Mouse (Mus musculus) forebrain, postnatal 0 days (tissue): ENCODE measurements around the gene Calm2. TPM values are rescaled to one million over a fixed set of nuclear protein-coding genes. Genes with fewer than 3 reads are reported as not detected.

ENCODE experiments used
- ATAC-seq: fragments of 200-750 bp; cut with Nextera tagmentation; 2 replicates; pipeline ENCODE4 v1.8.0; 2017; ENCODE audit warnings: mild to moderate bottlenecking, moderate library complexity
- DNase-seq: peaks from one replicate; pipeline ENCODE4 v3.0.0-alpha.2; 2015
- H3K27ac ChIP-seq: fragments of 300-500 bp; sonication (generic); 2 replicates; pipeline ENCODE4 v1.5.1; 2014; ENCODE audit warnings: low read depth, mild to moderate bottlenecking, antibody characterized with exemption, low read length, moderate library complexity, mixed read lengths
- H3K27me3 ChIP-seq: fragments of 300-500 bp; sonication (generic); 2 replicates; pipeline ENCODE4 v1.6.1; 2014; ENCODE audit warnings: mild to moderate bottlenecking, low read length, mixed read lengths; ENCODE audit not compliant: insufficient read depth
- H3K36me3 ChIP-seq: fragments of 300-500 bp; sonication (generic); 2 replicates; pipeline ENCODE4 v1.6.1; 2014; ENCODE audit warnings: mild to moderate bottlenecking, moderate library complexity; ENCODE audit not compliant: insufficient read depth
- H3K4me1 ChIP-seq: fragments of 300-500 bp; sonication (generic); 2 replicates; pipeline ENCODE4 v1.6.1; 2014; ENCODE audit warnings: antibody characterized with exemption; ENCODE audit not compliant: insufficient read depth
- H3K4me2 ChIP-seq: fragments of 300-500 bp; sonication (generic); 2 replicates; pipeline ENCODE4 v1.6.1; 2014; ENCODE audit warnings: low read depth, mild to moderate bottlenecking, moderate library complexity
- H3K4me3 ChIP-seq: fragments of 300-500 bp; sonication (generic); 2 replicates; pipeline ENCODE4 v1.5.1; 2014; ENCODE audit warnings: low read depth, low read length, mixed read lengths
- H3K9ac ChIP-seq: fragments of 300-500 bp; sonication (generic); 2 replicates; pipeline ENCODE4 v1.6.1; 2014; ENCODE audit warnings: mild to moderate bottlenecking
- H3K9me3 ChIP-seq: fragments of 300-500 bp; sonication (generic); 2 replicates; pipeline ENCODE4 v1.6.1; 2016; ENCODE audit warnings: low read length
- CTCF ChIP-seq: sonication (generic); IDR thresholded peaks from 2 replicates; pipeline ENCODE4 v1.5.1; 2016; ENCODE audit warnings: antibody characterized with exemption, control low read depth, low read depth
- WGBS: fragments of 180-500 bp; shearing (Covaris S2); extraction: QIAGEN DNeasy Blood & Tissue Kit; methylation state at CpG from one replicate; pipeline ENCODE4 v1.1.7; 2014; 5-methylcytosine and 5-hydroxymethylcytosine counted together
- polyA plus RNA-seq: library from polyadenylated mRNA; unstranded; fragments of >200 nt; fragmentation: Nextera tagmentation; extraction: Ambion mirVana; gene quantifications from 2 replicates; pipeline ENCODE4 v1.2.1, GENCODE M21; 2015
- total RNA-seq: library from RNA; depleted of rRNA; stranded (reverse); fragments of >200 nt; gene quantifications from 2 replicates; pipeline ENCODE4 v1.2.3, GENCODE M21; 2014

Calm2 gene
- total and polyA plus RNA-seq, 2 experiments from 2014 or later: 1,563 to 3,264 TPM

DNA sequence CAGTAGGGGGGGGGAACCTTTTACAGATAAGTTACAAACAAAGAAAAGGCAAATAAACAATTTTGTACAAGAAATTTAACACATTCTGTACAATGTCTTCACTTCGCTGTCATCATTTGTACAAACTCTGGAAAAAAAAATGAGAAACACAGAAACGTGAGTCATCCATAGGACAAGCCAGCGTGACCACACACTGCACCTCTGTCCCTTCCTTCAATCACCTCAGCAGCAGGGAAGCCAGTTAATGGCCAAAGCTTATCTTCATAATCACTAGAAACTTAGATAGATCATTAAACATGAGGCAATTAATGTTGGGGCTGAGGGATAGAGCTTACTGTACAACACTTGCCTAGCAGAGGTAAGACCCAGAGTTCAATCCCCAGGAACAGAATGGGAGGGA is 12.8 kb downstream of the Calm2 start:
- 85% methylated on average over 3 of the region's 3 CpGs for WGBS
- Histone ChIP-seq H3K9ac (no peak overlapping the region), H3K27me3 (no peaks in the 10 kb centered on the region), H3K4me2 (no peak overlapping the region), H3K4me3 (no peak overlapping the region), H3K36me3 (peaks cover 39% of the 10 kb centered on the region), H3K9me3 (no peaks in the 10 kb centered on the region), H3K27ac (no peak overlapping the region), H3K4me1 (no peaks in the 10 kb centered on the region)
- TF ChIP-seq CTCF: no peak
- ATAC-seq: no peak
- no peak for DNase-seq

DNA sequence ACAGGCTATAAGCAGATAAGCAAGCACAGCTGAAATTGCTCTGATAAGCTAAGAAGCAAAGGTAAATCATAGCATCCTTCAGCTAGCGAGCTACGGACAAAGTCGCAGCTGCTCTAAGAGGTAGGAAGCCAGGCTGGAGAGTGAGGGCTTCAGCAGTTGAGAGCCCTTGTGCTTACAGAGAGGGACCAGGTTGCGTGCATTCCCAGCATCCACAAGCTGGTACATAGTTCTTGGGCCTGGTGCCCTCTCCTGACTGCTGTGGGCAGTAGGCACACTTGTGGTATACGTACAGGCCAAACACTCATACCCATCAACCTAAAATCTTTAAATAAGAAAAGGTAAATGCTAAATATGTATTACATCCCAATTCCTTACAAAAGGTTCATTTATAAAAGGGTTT is 14.0 kb downstream of the Calm2 start:
- H3K4me1 ChIP-seq: no peaks in the 10 kb centered on the region
- no peak for ATAC-seq

DNA sequence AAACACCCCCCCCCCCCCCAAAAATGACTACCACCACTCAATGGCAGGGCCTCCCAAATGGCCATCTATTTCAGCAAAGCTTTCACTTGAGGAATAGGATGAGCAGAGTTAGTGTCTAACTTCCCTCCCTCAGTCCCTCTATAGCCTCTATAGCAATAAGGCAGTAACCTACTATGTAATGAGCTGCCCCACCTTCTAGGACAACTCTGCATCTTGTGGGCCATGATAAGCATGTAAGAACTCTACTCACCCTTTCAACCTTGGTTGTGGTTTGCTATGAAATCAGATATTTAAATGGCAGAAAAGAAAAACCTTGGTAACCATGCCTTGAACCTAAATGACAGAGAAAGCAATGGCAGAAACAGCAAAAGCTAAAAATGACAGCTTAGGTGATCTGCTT is 14.4 kb downstream of the Calm2 start:
- no peak overlapping the region for H3K9ac ChIP-seq
- H3K27me3 ChIP-seq: no peaks in the 10 kb centered on the region
- no peak for DNase-seq
- ATAC-seq: no peak
- H3K4me3 ChIP-seq: no peak overlapping the region
- peaks cover 44% of the 10 kb centered on the region for H3K36me3 ChIP-seq
- H3K9me3 ChIP-seq: no peaks in the 10 kb centered on the region
- no peak overlapping the region for H3K27ac ChIP-seq
- no peak for TF ChIP-seq CTCF
- H3K4me1 ChIP-seq: no peaks in the 10 kb centered on the region
- H3K4me2 ChIP-seq: no peak overlapping the region

More for the DNA sequence above, 14.0 kb downstream of the Calm2 start:
- Histone ChIP-seq H3K9ac (no peak overlapping the region), H3K4me3 (no peak overlapping the region), H3K36me3 (peaks cover 41% of the 10 kb centered on the region), H3K27me3 (no peaks in the 10 kb centered on the region), H3K4me2 (no peak overlapping the region), H3K27ac (no peak overlapping the region), H3K9me3 (no peaks in the 10 kb centered on the region)
- no peak for DNase-seq
- TF ChIP-seq CTCF: no peak
- 96% methylated on average over 5 of the region's 5 CpGs for WGBS

DNA sequence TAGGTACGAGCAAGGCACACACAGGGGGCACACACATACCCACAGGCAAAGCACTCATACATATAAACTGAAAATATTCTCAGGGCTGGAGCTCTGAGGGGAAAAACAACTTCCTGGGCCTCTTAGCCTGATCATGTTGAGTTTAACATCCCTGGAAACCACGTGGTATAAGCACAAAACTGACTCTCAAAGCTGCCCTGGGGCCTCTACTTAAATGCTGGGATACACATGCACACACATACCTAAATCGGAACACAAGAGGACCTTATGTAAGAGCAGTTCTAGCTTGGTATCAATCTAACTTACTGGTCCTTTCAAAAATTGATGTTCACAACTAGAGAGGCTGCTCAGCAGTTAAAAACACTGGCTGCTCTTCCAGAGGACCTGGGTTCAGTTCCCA is 17.3 kb downstream of the Calm2 start:
- Histone ChIP-seq H3K27ac (no peak overlapping the region), H3K4me3 (no peak overlapping the region), H3K36me3 (peaks cover 34% of the 10 kb centered on the region), H3K27me3 (no peaks in the 10 kb centered on the region), H3K9ac (no peak overlapping the region), H3K4me1 (no peaks in the 10 kb centered on the region), H3K9me3 (no peaks in the 10 kb centered on the region), H3K4me2 (no peak overlapping the region)
- DNase-seq (no peak), ATAC-seq (no peak)
- 85% methylated on average over 3 of the region's 3 CpGs for WGBS
- no peak for TF ChIP-seq CTCF

DNA sequence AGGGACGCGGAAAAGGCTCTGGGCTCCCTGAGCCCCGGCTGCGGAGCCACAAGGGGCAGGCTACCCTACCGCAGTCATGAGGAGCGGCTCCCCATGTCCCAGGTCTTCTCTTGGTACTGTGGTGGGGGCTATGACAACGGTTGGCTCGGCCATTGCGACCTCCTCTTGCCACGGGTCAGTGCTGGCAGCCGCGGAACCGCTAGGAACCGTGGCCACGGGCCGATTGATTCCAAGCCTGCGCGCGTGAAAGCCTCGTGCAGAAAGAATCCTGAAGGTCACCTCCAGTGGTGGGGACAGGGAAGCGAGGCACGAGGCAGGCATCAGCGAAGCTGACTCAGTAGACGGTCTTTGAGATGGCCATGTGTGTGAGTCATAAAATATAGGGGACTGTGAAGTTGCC is 19.2 kb downstream of the Calm2 start, which contains the start of gene Stpg4:
TSS of gene Stpg4 (minus strand) at position 231 of the 400 bp plus-strand sequence.
- Histone ChIP-seq H3K4me3 (no peak within 1 kb of the TSS), H3K4me1 (no peaks in the 10 kb centered on the region), H3K4me2 (no peak within 1 kb of the TSS), H3K36me3 (peaks cover 20% of the 10 kb centered on the region), H3K9ac (no peak within 1 kb of the TSS), H3K27ac (no peak within 1 kb of the TSS), H3K27me3 (no peaks in the 10 kb centered on the region), H3K9me3 (no peaks in the 10 kb centered on the region)
- DNase-seq (no peak), ATAC-seq (peak; percentile 32)
- 58% methylated on average over 24 of the region's 24 CpGs for WGBS
- TF ChIP-seq CTCF: no peak

DNA sequence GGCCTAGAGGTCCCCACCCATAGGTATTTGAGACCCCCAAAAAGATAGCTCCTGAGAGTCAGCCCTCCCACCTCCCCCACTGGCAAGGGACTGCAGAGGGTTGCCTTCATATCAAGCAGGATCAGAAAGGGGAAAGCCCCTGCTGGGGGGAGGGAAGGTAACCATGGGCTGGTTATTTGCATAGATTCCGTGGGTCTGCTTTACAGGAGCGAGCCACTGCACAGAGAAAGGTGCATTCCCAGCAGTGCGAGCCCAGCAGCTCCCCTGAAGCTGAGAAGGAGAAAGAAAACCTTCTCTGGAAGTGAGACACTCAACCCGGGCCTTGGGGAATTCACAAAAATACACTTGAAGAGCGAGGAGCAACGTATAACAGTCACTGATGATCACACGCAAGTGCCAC is 28.7 kb downstream of the Calm2 start:
- DNase-seq (no peak), ATAC-seq (no peak)
- H3K4me3 ChIP-seq: no peak overlapping the region
- no peak overlapping the region for H3K27ac ChIP-seq
- 81% methylated on average over 7 of the region's 7 CpGs for WGBS
- no peaks in the 10 kb centered on the region for H3K4me1 ChIP-seq
- H3K36me3 ChIP-seq: no peaks in the 10 kb centered on the region
- no peak for TF ChIP-seq CTCF
- no peaks in the 10 kb centered on the region for H3K27me3 ChIP-seq
- H3K4me2 ChIP-seq: no peak overlapping the region
- no peak overlapping the region for H3K9ac ChIP-seq
- H3K9me3 ChIP-seq: no peaks in the 10 kb centered on the region

DNA sequence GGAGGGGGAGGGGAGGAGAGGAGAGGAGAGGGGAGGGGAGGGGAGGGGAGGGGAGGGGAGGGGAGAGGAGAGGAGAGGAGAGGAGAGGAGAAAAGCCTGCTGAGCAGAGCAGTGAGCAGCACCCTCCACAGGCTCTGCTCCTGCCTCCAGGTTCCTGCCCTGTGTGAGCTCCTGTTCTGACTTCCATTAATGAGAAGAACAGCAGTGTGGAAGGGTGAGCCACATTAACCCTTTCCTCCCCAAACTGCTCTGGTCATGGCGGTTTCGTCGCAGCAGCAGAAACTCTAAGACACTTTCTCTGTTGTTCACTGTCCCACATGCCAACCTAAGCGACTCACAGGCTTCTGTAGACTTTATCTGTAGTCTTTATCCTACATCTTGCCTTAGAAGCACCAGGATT is 40.1 kb downstream of the Calm2 start:
- Histone ChIP-seq H3K4me2 (no peak overlapping the region), H3K9me3 (no peaks in the 10 kb centered on the region), H3K27ac (no peak overlapping the region), H3K4me1 (no peaks in the 10 kb centered on the region), H3K4me3 (no peak overlapping the region), H3K9ac (no peak overlapping the region), H3K36me3 (no peaks in the 10 kb centered on the region), H3K27me3 (no peaks in the 10 kb centered on the region)
- 85% methylated on average over 4 of the region's 4 CpGs for WGBS
- no peak for TF ChIP-seq CTCF
- ATAC-seq: no peak
- DNase-seq: no peak

DNA sequence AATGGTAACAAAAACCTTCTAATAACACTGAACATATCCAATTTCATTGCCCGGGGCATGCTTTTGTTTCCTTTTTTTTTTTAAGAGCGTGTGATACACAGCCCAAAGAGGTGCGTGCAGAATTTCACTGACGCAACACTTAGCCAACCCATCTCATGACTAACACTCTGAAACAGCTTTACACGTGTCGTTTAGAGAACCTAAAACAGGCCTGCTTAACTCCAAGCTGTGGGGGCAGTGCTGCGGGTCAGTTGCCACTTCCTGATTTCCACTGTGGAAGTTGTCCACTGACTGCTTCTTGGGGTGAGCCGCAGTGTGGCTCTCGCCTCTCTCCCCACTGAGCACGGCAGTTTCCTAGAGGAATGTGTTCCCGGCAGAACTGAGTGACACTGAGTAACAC is 41.2 kb downstream of the Calm2 start:
- H3K4me1 ChIP-seq: no peaks in the 10 kb centered on the region
- no peaks in the 10 kb centered on the region for H3K36me3 ChIP-seq
- H3K9ac ChIP-seq: no peak overlapping the region
- H3K4me2 ChIP-seq: no peak overlapping the region
- no peak overlapping the region for H3K4me3 ChIP-seq
- no peak for DNase-seq
- H3K27me3 ChIP-seq: no peaks in the 10 kb centered on the region
- ATAC-seq: no peak
- H3K27ac ChIP-seq: no peak overlapping the region
- no peak for TF ChIP-seq CTCF
- 75% methylated on average over 11 of the region's 11 CpGs for WGBS
- no peaks in the 10 kb centered on the region for H3K9me3 ChIP-seq
